Mouse (Mus musculus) layer of hippocampus, adult 18-20 months (tissue): ENCODE data around the gene Hoxc10. TPM values are rescaled to one million over a fixed set of nuclear protein-coding genes. Genes with fewer than 3 reads are reported as not detected.

Source experiments
- DNase-seq, 2 experiments: peaks; one replicate each; pipeline ENCODE4 v3.0.0; 2022; ENCODE audit warnings: low spot score in 2 of 2
- total RNA-seq, 2 experiments: library from RNA; stranded (reverse); gene quantifications; 2 replicates each; pipeline ENCODE4 v1.2.3; 2021

The Hoxc10 gene
- total RNA-seq, 2 experiments from 2014 or later = not detected

DNA sequence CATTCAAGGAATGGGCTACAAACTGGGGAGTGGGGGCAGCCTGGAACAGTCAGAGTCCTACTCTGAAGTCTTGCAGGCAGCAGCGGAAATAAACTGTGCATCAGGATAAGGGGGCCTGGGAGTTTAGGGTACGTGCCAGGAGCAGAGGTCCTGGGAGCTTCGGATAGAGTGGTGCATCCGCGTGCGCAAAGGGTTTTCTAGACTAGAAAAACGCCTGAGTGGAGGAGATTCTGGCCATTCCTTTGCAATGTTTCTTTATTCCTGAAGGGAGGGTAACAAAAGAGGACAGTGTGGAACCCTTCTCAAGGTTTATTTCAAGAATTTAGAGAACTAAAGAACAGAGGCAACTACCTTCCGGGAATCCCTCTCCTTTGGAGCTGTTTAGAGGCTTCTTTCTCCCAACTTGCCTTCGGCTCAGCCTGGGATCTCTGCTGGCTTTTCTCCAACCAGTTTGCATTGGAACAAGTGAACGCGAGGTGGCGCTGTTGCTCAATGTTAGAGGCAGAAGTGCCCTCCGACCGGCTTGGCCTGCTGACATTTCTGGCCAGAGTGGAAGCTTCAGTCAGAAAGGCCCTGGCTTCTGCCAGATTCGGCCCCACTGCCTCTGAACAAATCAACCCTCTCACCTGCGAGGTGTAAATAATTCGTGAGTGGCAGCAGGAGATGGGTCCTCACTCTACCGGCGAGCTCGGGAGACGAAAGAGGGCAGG lies 20.7 kb downstream of the Hoxc10 start:
- DNase-seq = peak; percentile 68 to 89

DNA sequence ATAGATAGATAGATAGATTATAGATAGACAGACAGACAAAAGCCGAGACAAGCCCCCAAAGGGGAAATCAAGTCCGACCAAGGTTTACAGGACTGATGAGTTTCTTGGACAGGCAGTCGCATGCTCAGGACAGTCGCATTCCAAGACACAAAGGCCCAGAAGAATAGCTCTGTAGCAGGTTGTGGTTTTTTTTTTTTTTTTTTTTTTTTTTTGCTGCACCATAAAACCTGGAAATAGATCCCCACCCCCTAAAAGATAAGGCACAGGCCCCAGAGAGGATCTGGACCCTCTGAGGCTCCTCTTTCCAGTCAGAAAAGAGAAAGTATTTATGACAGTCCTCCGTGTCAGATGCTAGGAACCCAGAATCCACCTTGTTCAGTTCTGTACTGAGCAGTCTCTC lies 21.5 kb downstream of the Hoxc10 start:
- no peak for DNase-seq

DNA sequence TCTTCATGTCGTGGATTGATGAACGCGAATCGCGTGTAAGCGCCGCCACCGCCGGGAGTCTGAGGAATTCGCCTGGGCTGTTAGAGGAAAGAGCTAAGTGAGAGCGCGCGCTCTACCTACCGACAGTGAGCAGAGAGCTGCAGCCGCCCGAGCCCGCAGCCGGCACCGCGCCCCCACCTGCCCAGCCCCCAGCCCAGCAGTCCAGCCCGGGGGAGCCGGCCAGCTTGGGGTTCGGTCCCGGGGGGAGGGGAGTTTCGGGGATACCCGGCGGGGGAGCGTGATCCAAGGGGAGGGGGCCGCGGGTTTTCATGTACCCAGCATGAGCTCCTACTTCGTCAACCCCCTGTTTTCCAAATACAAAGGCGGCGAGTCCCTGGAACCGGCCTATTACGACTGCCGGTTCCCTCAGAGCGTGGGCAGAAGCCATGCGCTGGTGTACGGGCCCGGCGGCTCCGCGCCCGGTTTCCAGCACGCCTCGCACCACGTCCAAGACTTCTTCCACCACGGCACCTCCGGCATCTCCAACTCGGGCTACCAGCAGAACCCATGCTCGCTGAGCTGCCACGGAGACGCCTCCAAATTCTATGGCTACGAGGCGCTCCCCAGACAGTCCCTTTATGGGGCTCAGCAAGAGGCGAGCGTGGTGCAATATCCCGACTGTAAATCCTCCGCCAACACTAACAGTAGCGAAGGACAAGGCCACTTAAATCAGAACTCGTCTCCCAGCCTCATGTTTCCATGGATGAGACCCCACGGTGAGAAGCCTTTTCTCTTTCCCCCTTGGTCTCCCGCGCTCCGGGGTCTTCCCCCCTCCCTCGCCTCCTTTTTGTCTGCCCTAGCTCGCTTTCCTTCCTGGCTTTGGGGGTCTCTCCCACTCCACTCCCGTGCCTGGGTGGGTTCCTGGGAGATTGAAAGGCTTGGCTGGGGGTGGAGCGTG lies 24.1 kb downstream of the Hoxc10 start, which contains the start of gene Hoxc8:
TSS of gene Hoxc8 (plus strand) at position 147 of the 937 bp plus-strand sequence.
- DNase-seq = no peak

DNA sequence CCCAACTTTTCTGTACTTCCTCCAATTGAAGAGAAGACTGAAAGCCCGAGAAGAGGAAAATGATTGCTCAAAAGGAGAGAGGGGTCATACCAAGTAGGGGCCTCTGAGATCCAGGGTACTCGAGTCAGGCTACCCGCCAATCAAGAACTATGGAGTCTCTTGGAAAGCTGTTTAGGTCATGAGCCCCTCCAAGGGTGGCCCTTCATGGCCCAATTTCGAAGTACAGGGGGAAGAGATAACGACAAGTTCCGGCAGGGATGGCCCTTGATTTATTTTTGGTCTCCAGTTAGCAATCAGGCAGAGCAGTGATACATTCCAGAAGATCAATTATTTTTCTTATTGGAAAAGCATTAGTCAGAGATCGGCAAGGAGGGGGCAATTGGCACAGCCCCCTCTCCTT lies 25.2 kb downstream of the Hoxc10 start:
- no peak for DNase-seq

DNA sequence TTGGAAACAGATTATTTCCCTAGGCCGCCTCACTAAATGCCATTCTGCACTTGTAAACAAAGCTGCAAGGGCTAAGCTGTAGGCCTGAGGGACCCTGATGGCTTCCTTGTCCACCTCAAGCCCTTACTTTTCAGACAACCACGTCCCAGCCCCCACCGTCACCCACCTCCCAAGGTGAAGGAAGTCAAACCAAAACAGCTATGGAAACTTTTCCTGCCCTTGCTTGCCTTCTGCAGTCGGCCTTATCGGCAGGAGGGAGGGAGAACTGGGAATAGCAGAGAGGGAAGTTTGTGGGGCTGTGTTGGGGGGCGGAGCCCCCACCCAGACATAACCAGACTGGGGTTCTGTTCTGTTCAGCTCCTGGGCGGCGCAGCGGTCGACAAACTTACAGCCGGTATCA lies 25.6 kb downstream of the Hoxc10 start:
- no peak for DNase-seq

DNA sequence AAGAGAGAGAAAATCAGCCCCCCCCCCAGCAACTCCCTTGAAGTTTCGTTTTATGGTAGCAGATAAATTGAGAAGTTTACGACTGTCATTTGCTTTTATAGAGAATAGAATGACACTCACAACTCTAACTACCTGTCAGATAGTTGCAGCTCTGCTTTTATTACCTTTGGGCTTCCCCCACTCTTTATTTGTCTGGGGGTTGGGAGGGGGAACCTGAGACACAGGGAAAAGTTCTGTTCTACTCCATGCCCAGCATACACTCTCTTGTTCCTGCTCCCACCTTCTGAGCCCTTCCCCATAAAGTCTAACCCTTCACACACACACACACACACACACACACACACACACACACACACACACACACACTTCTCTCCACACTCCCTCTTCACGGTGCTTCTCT lies 26.3 kb downstream of the Hoxc10 start:
- DNase-seq = no peak

DNA sequence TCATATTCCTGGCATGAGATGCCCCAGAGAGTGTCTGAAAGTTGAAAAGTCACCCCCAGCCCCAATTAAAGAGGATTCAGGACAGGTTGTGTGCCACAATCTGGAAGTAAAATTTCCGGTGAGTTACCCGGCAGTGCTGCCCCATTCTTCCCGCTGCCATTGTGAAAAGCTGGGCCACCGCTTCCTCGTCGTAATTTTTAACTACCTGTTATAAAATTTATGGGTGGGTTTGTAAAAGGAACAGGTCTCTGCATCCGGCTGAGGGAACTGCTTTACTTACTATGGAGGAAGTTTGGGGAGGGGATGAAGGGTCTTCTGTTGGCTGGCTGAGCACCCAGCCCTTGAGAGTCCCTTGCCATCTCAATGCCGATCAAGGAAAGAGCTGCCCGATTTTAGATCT lies 30.0 kb downstream of the Hoxc10 start:
- DNase-seq = no peak

DNA sequence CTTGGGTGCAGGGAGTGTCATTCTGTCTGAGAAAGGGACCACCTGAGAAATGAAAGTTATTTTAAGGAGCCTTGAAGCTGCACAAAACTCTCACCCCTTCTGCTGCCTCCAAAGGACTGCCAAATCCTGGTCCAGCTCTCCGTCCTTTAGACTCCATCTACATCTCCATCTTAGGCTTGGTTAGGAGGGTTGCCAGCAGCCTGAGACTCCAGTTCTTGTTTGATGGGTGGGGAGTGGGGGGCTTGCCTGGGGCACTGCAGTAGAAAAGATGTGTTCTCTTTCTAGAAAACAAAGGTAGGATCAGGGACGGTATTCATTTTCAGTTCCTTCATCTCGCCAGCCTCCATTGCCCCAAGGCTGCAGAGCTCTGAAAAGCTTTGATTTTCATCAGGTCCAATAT lies 30.8 kb downstream of the Hoxc10 start:
- no peak for DNase-seq

DNA sequence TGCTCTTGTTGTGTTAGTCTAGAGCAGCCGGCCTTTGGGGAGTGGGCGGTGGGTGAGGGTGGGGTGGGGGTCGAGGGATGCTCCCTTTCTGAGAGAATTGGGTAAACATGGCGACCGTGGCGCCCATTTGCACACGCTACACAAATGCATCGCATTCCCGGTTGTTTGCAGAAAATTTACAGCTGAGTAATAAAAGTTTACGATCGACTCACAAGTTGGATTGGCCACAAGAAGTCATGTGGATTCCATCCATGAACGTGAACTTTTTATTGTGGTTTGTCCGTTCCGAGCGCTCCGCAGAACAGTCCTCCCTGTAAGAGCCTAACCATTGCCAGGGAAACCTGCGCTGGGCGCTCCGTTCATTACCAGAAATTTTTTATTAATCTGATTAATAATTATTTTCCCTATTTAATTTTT lies 31.4 kb downstream of the Hoxc10 start, which contains the start of gene Hoxc6:
TSS of gene Hoxc6 (plus strand) at position 319 of the 417 bp plus-strand sequence.
- DNase-seq = no peak

DNA sequence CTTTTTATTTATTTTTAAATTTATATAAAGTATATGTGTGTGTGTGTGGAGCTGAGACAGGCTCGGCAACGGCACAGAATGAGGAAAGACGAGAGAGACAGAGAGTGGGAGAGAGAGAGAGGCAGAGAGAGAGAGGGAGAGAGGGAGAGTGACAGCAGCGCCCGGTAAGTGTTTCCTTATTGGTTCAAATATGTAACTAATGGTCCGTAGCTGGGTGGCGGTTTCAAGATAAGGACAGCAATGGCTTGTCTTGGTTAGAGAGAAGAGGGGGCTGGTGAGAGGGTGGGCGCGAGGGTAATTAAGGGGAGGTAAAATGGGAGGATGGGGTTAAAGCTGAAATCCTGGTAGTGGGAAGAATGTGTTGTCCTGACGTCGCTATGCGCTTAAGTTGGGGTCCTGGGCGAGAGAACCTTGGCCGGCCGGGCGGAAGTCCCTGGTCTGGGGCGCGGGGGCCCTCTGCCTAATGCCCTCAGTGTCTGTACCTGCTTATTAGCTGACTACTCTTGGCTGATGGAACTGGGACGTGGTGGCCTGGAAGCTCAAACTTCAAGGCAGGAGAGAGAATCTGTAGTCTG lies 32.1 kb downstream of the Hoxc10 start:
- DNase-seq = no peak

DNA sequence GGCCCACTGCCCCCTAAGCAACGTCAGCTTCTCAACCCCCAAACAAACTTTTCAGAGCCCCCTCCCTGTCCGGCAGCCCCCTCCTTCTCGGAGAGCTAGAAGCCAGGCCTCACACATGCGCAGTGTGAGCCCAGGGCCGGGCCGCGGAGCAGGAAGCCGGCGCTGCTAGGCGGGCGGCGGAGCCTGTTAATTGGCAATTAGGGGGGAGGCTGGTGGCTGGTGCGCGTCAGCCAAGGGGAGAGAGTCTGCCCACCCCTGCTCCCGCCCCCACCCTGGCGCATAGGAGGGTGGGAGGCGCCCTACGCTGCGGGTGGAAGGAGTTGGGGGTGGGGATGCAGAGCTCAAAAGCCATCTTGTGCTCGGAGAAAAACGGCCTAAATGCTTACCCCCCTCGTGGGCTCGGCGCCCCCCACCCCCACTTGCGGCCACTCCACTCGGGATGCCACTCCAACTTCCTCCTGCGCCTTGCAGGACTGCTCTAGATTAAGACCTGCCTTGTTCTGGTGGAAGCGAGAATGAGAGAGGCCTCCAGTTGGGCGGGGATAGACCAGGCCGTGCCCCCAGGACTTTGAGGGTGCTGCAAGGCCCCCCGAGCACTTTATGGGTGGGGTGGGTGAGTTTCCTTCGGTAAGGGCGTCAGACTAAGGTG lies 32.7 kb downstream of the Hoxc10 start:
- peak in 1 of 2 experiments; percentile 51 for DNase-seq

DNA sequence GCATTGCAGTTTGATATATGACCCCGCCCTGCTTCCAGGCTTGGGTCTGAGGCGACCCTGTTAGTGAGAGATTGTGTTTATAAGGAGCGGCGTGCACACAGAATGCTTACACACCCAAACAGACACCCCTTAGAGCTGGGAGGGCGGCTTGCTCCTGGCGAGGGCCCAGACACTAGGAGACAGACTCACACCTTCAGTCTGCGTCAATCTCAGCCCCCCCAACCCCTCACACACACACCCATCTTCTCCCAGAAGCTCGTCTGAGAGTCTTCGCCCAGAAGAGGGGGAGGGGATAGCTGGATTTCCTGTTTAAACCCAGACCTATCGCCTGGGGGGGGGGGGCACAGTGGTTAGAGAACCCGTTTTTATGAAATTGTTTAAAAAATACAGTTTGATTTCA lies 33.4 kb downstream of the Hoxc10 start:
- no peak for DNase-seq

DNA sequence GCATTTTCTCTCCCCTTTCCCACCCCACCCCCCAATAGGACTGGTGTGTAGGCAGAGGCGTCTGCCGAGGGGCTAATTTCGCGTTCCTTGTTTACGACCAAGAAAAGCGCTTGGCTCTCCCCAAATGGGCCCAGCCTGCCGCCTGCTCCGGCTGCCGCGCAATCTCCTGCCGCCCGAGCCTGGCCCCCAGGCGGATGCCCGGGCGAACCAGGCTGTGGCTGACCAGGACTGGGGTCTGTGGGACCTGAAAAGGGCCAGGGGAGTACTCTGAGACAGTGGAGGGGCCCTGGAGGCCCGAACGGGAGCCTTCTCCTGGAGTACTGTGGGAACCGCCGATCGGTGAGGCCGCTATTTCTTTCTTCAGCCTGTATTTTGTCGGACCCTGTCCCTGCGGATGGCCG lies 33.9 kb downstream of the Hoxc10 start:
- DNase-seq = no peak

DNA sequence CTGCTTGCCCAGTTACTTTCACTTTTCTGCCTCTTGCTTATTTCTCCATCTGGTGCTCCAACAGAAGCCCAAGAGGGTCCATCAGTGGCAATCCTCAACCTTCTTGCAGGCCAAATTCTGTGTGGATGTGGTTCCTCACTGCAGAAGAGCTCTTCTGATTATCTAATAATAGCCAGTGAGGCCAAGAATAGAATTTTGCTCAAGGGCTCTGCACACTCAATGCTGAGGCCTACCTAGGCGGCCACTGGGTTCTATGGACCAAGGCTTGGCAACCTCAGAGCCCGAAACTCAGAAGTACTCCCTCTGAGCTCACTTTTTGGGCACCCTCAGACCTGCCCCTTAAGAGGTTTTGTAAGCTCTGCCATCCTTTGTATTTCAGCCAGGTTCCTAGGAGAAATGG lies 34.8 kb downstream of the Hoxc10 start:
- no peak for DNase-seq

DNA sequence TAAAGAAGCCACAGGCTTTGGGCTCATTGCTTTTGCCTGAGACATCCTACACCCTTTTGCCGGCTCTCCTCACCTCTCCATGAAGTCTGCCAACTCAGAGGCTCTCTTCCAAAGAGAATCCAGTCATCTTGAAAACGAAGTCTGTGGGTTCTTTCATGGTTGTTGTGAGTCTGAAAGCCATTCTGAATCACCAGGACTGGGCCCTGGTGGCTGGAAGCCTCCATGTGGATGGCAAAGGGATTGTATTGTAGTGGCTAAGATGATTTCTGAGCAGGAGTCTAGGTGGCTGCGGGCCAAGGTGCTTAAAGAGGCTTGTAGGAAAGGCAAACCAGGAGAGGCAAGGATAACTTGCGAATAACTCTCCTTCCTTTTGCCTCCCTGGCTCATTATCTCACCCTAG lies 35.6 kb downstream of the Hoxc10 start:
- DNase-seq = no peak

DNA sequence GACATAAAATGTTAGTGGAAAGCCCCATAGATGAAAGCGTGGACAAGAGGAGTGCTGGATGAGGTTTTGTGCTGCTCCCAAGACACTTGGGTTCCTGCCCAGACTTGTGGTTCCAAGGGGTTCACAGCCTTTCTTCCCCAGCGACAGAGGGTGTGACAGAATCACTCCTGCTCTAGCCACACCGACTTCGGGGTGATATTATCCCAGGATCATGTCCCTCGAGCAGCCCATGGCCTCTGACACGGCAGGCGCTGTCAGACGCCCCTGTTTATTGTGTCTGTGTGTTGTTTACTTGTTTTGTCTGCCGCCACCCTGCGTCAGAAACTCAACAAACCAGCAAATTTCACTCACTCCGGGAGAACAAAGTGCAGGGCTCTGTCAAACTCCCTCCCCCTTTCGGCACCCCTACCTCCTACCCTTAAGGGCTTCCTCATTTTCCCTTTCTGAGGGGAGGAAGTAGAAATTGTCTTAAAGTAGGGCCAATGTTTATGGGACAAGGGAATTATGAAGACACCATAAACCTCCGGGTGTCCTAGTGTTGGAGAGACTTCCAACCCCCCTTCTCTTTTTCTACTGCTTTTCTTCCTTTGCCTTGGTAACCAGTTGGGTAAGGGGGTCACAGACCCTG lies 36.3 kb downstream of the Hoxc10 start:
- DNase-seq = no peak

DNA sequence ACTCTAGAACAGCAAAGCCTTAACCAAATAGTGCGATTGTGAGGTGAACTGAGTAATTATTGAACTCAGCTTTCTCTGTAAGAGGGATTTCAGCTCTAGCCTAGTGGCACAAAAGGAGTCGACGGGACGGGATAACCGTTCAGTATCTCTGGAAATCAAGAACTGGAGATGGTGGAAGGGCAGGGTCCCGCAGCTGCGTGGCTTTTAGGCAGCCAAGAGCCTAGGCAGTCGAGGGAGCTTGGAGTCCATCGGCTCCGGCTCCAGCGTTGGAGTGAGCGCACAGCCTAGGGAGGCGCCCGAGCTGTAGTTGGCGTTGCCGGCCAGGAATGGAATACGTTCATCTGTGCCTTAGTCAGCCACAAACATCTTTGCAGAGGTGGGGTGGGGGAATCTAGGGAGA lies 38.7 kb downstream of the Hoxc10 start:
- DNase-seq = no peak

DNA sequence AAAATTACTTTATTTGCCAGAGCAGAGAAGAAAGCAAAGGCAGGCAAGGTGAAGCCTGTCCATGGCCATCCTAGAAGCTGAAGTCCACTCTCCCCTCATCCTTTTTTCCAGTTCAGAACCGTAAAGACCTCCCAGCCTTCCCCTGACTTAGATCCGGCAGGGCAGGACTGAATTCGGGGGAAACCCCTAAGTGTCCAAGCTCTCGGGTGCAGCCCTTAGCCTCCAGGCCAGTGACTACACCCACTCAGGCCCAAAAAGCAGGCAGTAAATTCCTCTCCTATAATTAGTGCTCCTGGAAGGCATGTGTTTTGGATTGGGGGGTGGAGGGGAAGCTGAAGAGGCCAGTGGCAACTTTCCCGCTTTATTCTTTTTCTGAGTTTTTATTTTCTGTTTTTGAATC lies 39.2 kb downstream of the Hoxc10 start:
- DNase-seq = no peak

DNA sequence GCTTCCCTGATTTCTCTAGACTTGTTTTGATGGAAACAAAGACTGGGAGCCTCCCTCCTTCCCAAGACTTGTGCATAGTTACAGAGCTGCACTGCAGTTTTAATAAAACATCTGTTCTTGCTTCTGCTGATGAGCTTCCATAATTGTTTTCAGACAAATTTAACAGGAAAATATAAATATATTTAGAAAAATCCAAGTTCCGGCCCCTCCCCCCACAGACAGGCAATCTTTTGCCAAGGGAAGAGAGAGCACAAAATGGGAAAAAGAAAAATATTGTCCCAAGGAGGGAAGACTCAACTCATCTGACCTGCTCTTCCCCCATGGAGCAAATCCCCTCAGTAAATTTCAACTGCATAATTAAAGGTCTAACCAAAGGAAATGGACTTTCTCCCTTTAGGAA lies 39.7 kb downstream of the Hoxc10 start:
- DNase-seq = no peak

DNA sequence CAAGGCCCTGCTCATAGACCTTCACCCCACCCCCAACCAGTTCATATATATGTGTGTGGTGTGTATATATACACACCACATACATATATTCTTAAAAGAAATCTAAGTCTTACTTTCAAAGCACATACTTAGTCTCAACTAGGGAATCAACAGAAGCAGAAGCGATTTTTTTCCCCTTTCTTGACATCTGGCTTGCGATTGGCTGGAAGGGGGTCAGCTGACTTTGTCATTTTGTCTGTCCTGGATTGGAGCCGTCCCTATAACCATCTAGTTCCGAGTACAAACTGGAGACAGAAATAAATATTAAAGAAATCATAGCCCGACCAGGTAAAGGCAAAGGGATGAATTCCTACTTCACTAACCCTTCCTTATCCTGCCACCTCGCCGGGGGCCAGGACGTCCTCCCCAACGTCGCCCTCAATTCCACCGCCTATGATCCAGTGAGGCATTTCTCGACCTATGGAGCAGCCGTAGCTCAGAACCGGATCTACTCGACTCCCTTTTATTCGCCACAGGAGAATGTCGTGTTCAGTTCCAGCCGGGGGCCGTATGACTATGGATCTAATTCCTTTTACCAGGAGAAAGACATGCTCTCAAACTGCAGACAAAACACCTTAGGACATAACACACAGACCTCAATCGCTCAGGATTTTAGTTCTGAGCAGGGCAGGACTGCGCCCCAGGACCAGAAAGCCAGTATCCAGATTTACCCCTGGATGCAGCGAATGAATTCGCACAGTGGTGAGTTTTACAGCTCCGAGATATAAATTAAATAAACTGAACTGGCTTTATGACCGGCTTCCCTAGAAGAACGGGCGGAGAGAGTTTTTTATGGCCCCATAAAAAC lies 42.9 kb downstream of the Hoxc10 start:
- DNase-seq = no peak
